Mouse (Mus musculus): Measurements from ENCODE around the gene Uggt1.

DNA sequence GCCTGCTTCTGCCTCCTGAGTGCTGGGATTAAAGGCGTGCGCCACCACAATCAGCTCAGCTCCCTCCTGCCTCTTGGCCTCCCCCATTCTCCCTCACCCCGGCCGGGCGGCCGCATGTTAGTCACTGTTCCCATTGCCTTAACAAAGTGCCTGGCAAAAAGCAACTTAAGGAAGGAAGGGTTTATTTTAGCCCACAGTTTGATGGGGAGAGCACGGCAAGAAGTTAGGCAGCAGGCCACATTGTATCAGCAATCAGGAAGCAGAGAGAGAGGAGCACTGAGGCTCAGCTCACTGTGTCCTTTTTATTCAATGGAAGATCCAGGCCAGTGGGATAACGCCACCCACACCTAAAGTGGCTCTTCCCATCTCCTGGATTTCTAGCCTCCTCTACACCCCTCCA lies 114.6 kb downstream of the Uggt1 start:
- TF ChIP-seq CTCF (IDR thresholded peaks at IDR 0.05; ENCODE audit: extremely low read depth, insufficient read depth, insufficient read length, insufficient replicate concordance) (no peak), POLR2A (IDR thresholded peaks at IDR 0.05; ENCODE audit: low read depth, low read length) (no peak)
